Mouse (Mus musculus) liver, embryonic 15.5 days (tissue): Measurements from ENCODE around the gene Slc27a3. TPM values are rescaled to one million over a fixed set of nuclear protein-coding genes. Genes with fewer than 3 reads are reported as not detected.

Experiments used
- ATAC-seq: fragments of 200-750 bp; cut with Nextera tagmentation; 2 replicates; pipeline ENCODE4 v1.8.0; 2017; ENCODE audit warnings: moderate number of reproducible peaks, mild to moderate bottlenecking, moderate library complexity; ENCODE audit not compliant: insufficient read depth
- H3K27ac ChIP-seq: fragments of 300-500 bp; sonication (generic); replicated peaks from 2 replicates; pipeline ENCODE4 v1.5.1; 2015; ENCODE audit warnings: mild to moderate bottlenecking, inconsistent platforms
- H3K27me3 ChIP-seq: fragments of 300-500 bp; sonication (generic); 2 replicates; pipeline ENCODE4 v1.6.1; 2015; ENCODE audit warnings: mild to moderate bottlenecking, inconsistent platforms
- H3K36me3 ChIP-seq: fragments of 300-500 bp; sonication (generic); replicated peaks from 2 replicates; pipeline ENCODE4 v1.6.1; 2015; ENCODE audit warnings: moderate library complexity, mild to moderate bottlenecking, inconsistent platforms
- H3K4me1 ChIP-seq: fragments of 300-500 bp; sonication (generic); replicated peaks from 2 replicates; pipeline ENCODE4 v1.6.1; 2015; ENCODE audit warnings: inconsistent platforms
- H3K4me2 ChIP-seq: fragments of 300-500 bp; sonication (generic); 2 replicates; pipeline ENCODE4 v1.6.1; 2015; ENCODE audit warnings: moderate library complexity, mild to moderate bottlenecking, inconsistent platforms
- H3K4me3 ChIP-seq: fragments of 300-500 bp; sonication (generic); replicated peaks from 2 replicates; pipeline ENCODE4 v1.5.1; 2015; ENCODE audit warnings: mild to moderate bottlenecking, inconsistent platforms
- H3K9ac ChIP-seq: fragments of 300-500 bp; sonication (generic); 2 replicates; pipeline ENCODE4 v1.6.1; 2015; ENCODE audit warnings: moderate library complexity, mild to moderate bottlenecking, inconsistent platforms
- H3K9me3 ChIP-seq: fragments of 300-500 bp; sonication (generic); replicated peaks from 2 replicates; pipeline ENCODE4 v1.6.1; 2016; ENCODE audit warnings: inconsistent platforms
- WGBS: fragments of 180-500 bp; shearing (Covaris S2); methylation state at CpG from one replicate; pipeline ENCODE4 v1.1.7; 2015; ENCODE audit warnings: mixed read lengths; ENCODE audit not compliant: insufficient replicate concordance; 5-methylcytosine and 5-hydroxymethylcytosine counted together
- polyA plus RNA-seq: library from polyadenylated mRNA; unstranded; fragments of >200 nt; fragmentation: Nextera tagmentation; extraction: Ambion mirVana; gene quantifications from 2 replicates; pipeline ENCODE4 v1.2.1, GENCODE M21; 2015

Slc27a3 gene
- polyA plus RNA-seq, 1 experiment from 2014 or later, result 1.5 TPM

GRCm38 (mm10) chr3:90420696-90421095, 31.0 kb upstream of the Slc27a3 start:
- H3K9ac ChIP-seq, result no peak overlapping the region
- no peak for ATAC-seq
- H3K4me1 ChIP-seq, result peaks cover 6% of the 10 kb centered on the region
- H3K27ac ChIP-seq, result no peak overlapping the region
- H3K4me2 ChIP-seq, result no peak overlapping the region
- 75% methylated on average over 6 of the region's 6 CpGs for WGBS
- H3K9me3 ChIP-seq, result no peaks in the 10 kb centered on the region
- no peaks in the 10 kb centered on the region for H3K27me3 ChIP-seq
- H3K36me3 ChIP-seq, result peaks cover 46% of the 10 kb centered on the region
- H3K4me3 ChIP-seq, result no peak overlapping the region

- no peaks in the 10 kb centered on the region for H3K27me3 ChIP-seq
- H3K27ac ChIP-seq, result no peak overlapping the region
- no peak overlapping the region for H3K4me3 ChIP-seq
- peaks cover 67% of the 10 kb centered on the region for H3K36me3 ChIP-seq
- H3K9me3 ChIP-seq, result no peaks in the 10 kb centered on the region
- peaks cover 3% of the 10 kb centered on the region; the same call in 1 of the 2 replicates for H3K4me1 ChIP-seq
- ATAC-seq, result no peak
- no peak overlapping the region for H3K4me2 ChIP-seq
- WGBS, result 59% methylated on average over 3 of the region's 3 CpGs
- no peak overlapping the region for H3K9ac ChIP-seq
Measured at GRCm38 (mm10) chr3:90413011-90413396, 23.3 kb upstream of the Slc27a3 start.

GRCm38 (mm10) chr3:90412312-90413010, 22.7 kb upstream of the Slc27a3 start:
- Histone ChIP-seq H3K9me3 (no peaks in the 10 kb centered on the region), H3K4me2 (no peak overlapping the region), H3K4me3 (no peak overlapping the region), H3K9ac (no peak overlapping the region), H3K36me3 (peaks cover 72% of the 10 kb centered on the region), H3K27ac (no peak overlapping the region), H3K4me1 (no peaks in the 10 kb centered on the region; the same call in 1 of the 2 replicates), H3K27me3 (no peaks in the 10 kb centered on the region)
- no peak for ATAC-seq
- WGBS, result 42% methylated on average over 5 of the region's 5 CpGs

- Histone ChIP-seq H3K9ac (no peak overlapping the region), H3K4me2 (no peak overlapping the region), H3K4me3 (no peak overlapping the region), H3K27me3 (no peaks in the 10 kb centered on the region), H3K36me3 (peaks cover 83% of the 10 kb centered on the region), H3K4me1 (no peaks in the 10 kb centered on the region; the same call in 1 of the 2 replicates), H3K9me3 (no peaks in the 10 kb centered on the region), H3K27ac (no peak overlapping the region)
- WGBS, result 50% methylated on average over 3 of the region's 3 CpGs
- ATAC-seq, result no peak
Measured at GRCm38 (mm10) chr3:90408721-90409120, 19.0 kb upstream of the Slc27a3 start.

GRCm38 (mm10) chr3:90406414-90406813, 16.7 kb upstream of the Slc27a3 start:
- no peak for ATAC-seq
- 88% methylated on average over 5 of the region's 5 CpGs for WGBS
- Histone ChIP-seq H3K27ac (no peak overlapping the region), H3K4me3 (no peak overlapping the region), H3K9me3 (no peaks in the 10 kb centered on the region), H3K27me3 (no peaks in the 10 kb centered on the region), H3K36me3 (peaks cover 92% of the 10 kb centered on the region), H3K9ac (no peak overlapping the region), H3K4me2 (no peak overlapping the region), H3K4me1 (no peaks in the 10 kb centered on the region)

GRCm38 (mm10) chr3:90404609-90405008, 14.9 kb upstream of the Slc27a3 start:
- Histone ChIP-seq H3K27me3 (no peaks in the 10 kb centered on the region), H3K36me3 (peaks cover 97% of the 10 kb centered on the region), H3K4me3 (no peak overlapping the region), H3K4me2 (no peak overlapping the region), H3K9ac (no peak overlapping the region), H3K4me1 (no peaks in the 10 kb centered on the region), H3K9me3 (no peaks in the 10 kb centered on the region), H3K27ac (no peak overlapping the region)
- 77% methylated on average over 4 of the region's 4 CpGs for WGBS
- ATAC-seq, result no peak

- no peak overlapping the region for H3K4me3 ChIP-seq
- no peaks in the 10 kb centered on the region for H3K9me3 ChIP-seq
- ATAC-seq, result no peak
- no peak overlapping the region for H3K4me2 ChIP-seq
- 76% methylated on average over 3 of the region's 3 CpGs for WGBS
- H3K36me3 ChIP-seq, result peaks cover 97% of the 10 kb centered on the region
- H3K27ac ChIP-seq, result no peak overlapping the region
- no peak overlapping the region for H3K9ac ChIP-seq
- no peaks in the 10 kb centered on the region for H3K27me3 ChIP-seq
- no peaks in the 10 kb centered on the region for H3K4me1 ChIP-seq
Measured at GRCm38 (mm10) chr3:90404121-90404520, 14.4 kb upstream of the Slc27a3 start.

- H3K4me2 ChIP-seq, result no peak overlapping the region
- H3K9ac ChIP-seq, result no peak overlapping the region
- no peaks in the 10 kb centered on the region for H3K27me3 ChIP-seq
- H3K4me3 ChIP-seq, result no peak overlapping the region
- 63% methylated on average over 4 of the region's 4 CpGs for WGBS
- H3K36me3 ChIP-seq, result peaks cover 88% of the 10 kb centered on the region
- H3K4me1 ChIP-seq, result no peaks in the 10 kb centered on the region
- no peak overlapping the region for H3K27ac ChIP-seq
- H3K9me3 ChIP-seq, result no peaks in the 10 kb centered on the region
- ATAC-seq, result no peak
Measured at GRCm38 (mm10) chr3:90400993-90401392, 11.3 kb upstream of the Slc27a3 start.

- no peaks in the 10 kb centered on the region for H3K9me3 ChIP-seq
- H3K27ac ChIP-seq, result no peak overlapping the region
- ATAC-seq, result no peak
- H3K4me2 ChIP-seq, result no peak overlapping the region
- peaks cover 4% of the 10 kb centered on the region for H3K27me3 ChIP-seq
- 0 out of 2 replicates have a peak, but pooled peaks cover 10% of the 10 kb centered on the region for H3K4me1 ChIP-seq
- WGBS, result 56% methylated on average over 3 of the region's 3 CpGs
- H3K9ac ChIP-seq, result no peak overlapping the region
- H3K4me3 ChIP-seq, result no peak overlapping the region
- peaks cover 86% of the 10 kb centered on the region for H3K36me3 ChIP-seq
Measured at GRCm38 (mm10) chr3:90395629-90396028, 5.9 kb upstream of the Slc27a3 start.

- no peak for ATAC-seq
- H3K36me3 ChIP-seq, result peaks cover 65% of the 10 kb centered on the region
- WGBS, result 59% methylated on average over 3 of the region's 3 CpGs
Measured at GRCm38 (mm10) chr3:90392661-90393060, 2.9 kb upstream of the Slc27a3 start.

GRCm38 (mm10) chr3:90391941-90392340, 2.2 kb upstream of the Slc27a3 start:
- no peak overlapping the region for H3K4me3 ChIP-seq
- WGBS, result 67% methylated on average over 8 of the region's 8 CpGs
- H3K9ac ChIP-seq, result no peak overlapping the region
- peaks cover 61% of the 10 kb centered on the region for H3K36me3 ChIP-seq
- peaks cover 23% of the 10 kb centered on the region for H3K4me1 ChIP-seq
- H3K27me3 ChIP-seq, result peaks cover 40% of the 10 kb centered on the region
- no peak for ATAC-seq
- no peak overlapping the region for H3K27ac ChIP-seq
- H3K4me2 ChIP-seq, result no peak overlapping the region
- no peaks in the 10 kb centered on the region for H3K9me3 ChIP-seq

More at GRCm38 (mm10) chr3:90392661-90393060, 2.9 kb upstream of the Slc27a3 start:
- Histone ChIP-seq H3K4me3 (no peak overlapping the region), H3K27me3 (peaks cover 33% of the 10 kb centered on the region), H3K9me3 (no peaks in the 10 kb centered on the region), H3K27ac (no peak overlapping the region), H3K4me2 (no peak overlapping the region), H3K9ac (no peak overlapping the region), H3K4me1 (peaks cover 23% of the 10 kb centered on the region)

GRCm38 (mm10) chr3:90391004-90391403, 1.3 kb upstream of the Slc27a3 start:
- WGBS, result 53% methylated on average over 4 of the region's 4 CpGs
- no peak for ATAC-seq
- Histone ChIP-seq H3K27ac (no peak overlapping the region), H3K4me2 (no peak overlapping the region), H3K27me3 (peaks cover 41% of the 10 kb centered on the region), H3K9me3 (no peaks in the 10 kb centered on the region), H3K4me3 (no peak overlapping the region), H3K9ac (no peak overlapping the region), H3K36me3 (peaks cover 52% of the 10 kb centered on the region), H3K4me1 (peaks cover 23% of the 10 kb centered on the region)
